Mouse (Mus musculus) heart, postnatal 36 days (tissue): ENCODE results near the gene Rpl24. TPM values are rescaled to one million over a fixed set of nuclear protein-coding genes. Genes with fewer than 3 reads are reported as not detected.

Experiments used
- DNase-seq, 2 experiments: peaks; one replicate each; pipeline ENCODE4 v3.0.0; 2021 to 2022
- intact Hi-C: fragments of 180-260 bp; cut with DNase I; formaldehyde crosslinking; loops from one replicate; pipeline ENCODE4 v1.15.1; 2025
- total RNA-seq, 2 experiments: library from RNA; stranded (reverse); gene quantifications; 2 replicates each; pipeline ENCODE4 v1.2.3; 2021

Gene Rpl24
- total RNA-seq, 2 experiments from 2014 or later: 549 to 570 TPM

- intact Hi-C loops: loop anchor here (2.0 kb wide), 1 partner anchor 108 kb away; no protein-coding TSS in a partner anchor
Observed at GRCm38 (mm10) chr16:55967221-55967620, 1.1 kb downstream of the Rpl24 start.

GRCm38 (mm10) chr16:55969147-55969546 is 3.1 kb downstream of the Rpl24 start:
- DNase-seq: no peak
- intact Hi-C loops: no loop called here

More at GRCm38 (mm10) chr16:55967221-55967620, 1.1 kb downstream of the Rpl24 start:
- DNase-seq: no peak

GRCm38 (mm10) chr16:55970416-55970815 is 4.3 kb downstream of the Rpl24 start:
- no peak for DNase-seq
- intact Hi-C loops: loop anchor here (5.0 kb wide), 1 partner anchor 148 kb away; no protein-coding TSS in a partner anchor

- intact Hi-C loops: loop anchor here (5.0 kb wide), 1 partner anchor 150 kb away; no protein-coding TSS in a partner anchor
- DNase-seq: no peak
Observed at GRCm38 (mm10) chr16:55971735-55972615, 5.9 kb downstream of the Rpl24 start.

- no peak for DNase-seq
- intact Hi-C loops: loop anchor here (5.0 kb wide), 1 partner anchor 150 kb away; no protein-coding TSS in a partner anchor
Observed at GRCm38 (mm10) chr16:55972626-55973201, 6.6 kb downstream of the Rpl24 start.

- intact Hi-C loops: loop anchor here (2.0 to 5.0 kb wide), 3 partner anchors 55 to 151 kb away; partner anchors contain the start of gene Pcnp
- DNase-seq: peak; percentile 99
Observed at GRCm38 (mm10) chr16:55973431-55974255, 7.6 kb downstream of the Rpl24 start, which contains the start of gene Zbtb11. TSS of gene Zbtb11 (plus strand) at chr16:55973883.

- DNase-seq: peak; percentile 90 to 92
- intact Hi-C loops: loop anchor here (2.0 to 5.0 kb wide), 3 partner anchors 54 to 152 kb away; partner anchors contain the start of gene Pcnp
Observed at GRCm38 (mm10) chr16:55974256-55974902, 8.3 kb downstream of the Rpl24 start.

- intact Hi-C loops: loop anchor here (2.0 to 5.0 kb wide), 3 partner anchors 54 to 153 kb away; partner anchors contain the start of gene Pcnp
Observed at GRCm38 (mm10) chr16:55974903-55975285, 8.8 kb downstream of the Rpl24 start.

GRCm38 (mm10) chr16:55986001-55986400 is 19.9 kb downstream of the Rpl24 start:
- intact Hi-C loops: no loop called here
- DNase-seq: no peak

More at GRCm38 (mm10) chr16:55974903-55975285, 8.8 kb downstream of the Rpl24 start:
- no peak for DNase-seq

GRCm38 (mm10) chr16:55990311-55990710 is 24.2 kb downstream of the Rpl24 start:
- intact Hi-C loops: no loop called here
- DNase-seq: no peak

- intact Hi-C loops: no loop called here
- DNase-seq: no peak
Observed at GRCm38 (mm10) chr16:55994235-55994634, 28.2 kb downstream of the Rpl24 start.

GRCm38 (mm10) chr16:56006798-56007197 is 40.7 kb downstream of the Rpl24 start:
- intact Hi-C loops: no loop called here
- no peak for DNase-seq

- intact Hi-C loops: no loop called here
- no peak for DNase-seq
Observed at GRCm38 (mm10) chr16:56008862-56009261, 42.8 kb downstream of the Rpl24 start.

GRCm38 (mm10) chr16:56012789-56013743 is 47.0 kb downstream of the Rpl24 start:
- no peak for DNase-seq
- intact Hi-C loops: no loop called here

GRCm38 (mm10) chr16:56014076-56014475 is 48.0 kb downstream of the Rpl24 start:
- intact Hi-C loops: no loop called here

GRCm38 (mm10) chr16:56019660-56020059 is 53.6 kb downstream of the Rpl24 start:
- intact Hi-C loops: no loop called here
- DNase-seq: no peak

More at GRCm38 (mm10) chr16:56014076-56014475, 48.0 kb downstream of the Rpl24 start:
- DNase-seq: no peak
